Comparison of ENCODE assay signal across 13 mouse cellular contexts in genomic region chr16:57369846-57370496, GRCm38 (mm10). TPM values are rescaled to one million over a fixed set of nuclear protein-coding genes. Genes with fewer than 3 reads are reported as not detected.
DNase-seq lines count a peak whose midpoint lies in the region; ATAC-seq and TF ChIP-seq lines count a peak whose summit lies in the region.
"Had no signal": no experiment of that assay in that cellular context is flagged by ENCODE, and none has a peak within 500 bp of the region (broad histone marks: within the 10 kb centered on the region; RNA-seq: fewer than 3 reads in every experiment).

No protein-coding gene starts in this region.

- H3K4me3 ChIP-seq in intestine, embryonic 16.5 days (ENCODE audit: low read length) = no peak overlapping the region
- no peak overlapping the region for H3K4me3 ChIP-seq in intestine, postnatal 0 days (ENCODE audit: low read depth, low read length)
- H3K4me3 ChIP-seq in kidney, embryonic 14.5 days (ENCODE audit: low read length) = no peak overlapping the region
- H3K4me3 ChIP-seq: limb, embryonic 15.5 days; neural tube, embryonic 12.5 days had no signal

- peak; percentile 11; the same call in 1 of the 2 replicates for ATAC-seq in intestine, embryonic 16.5 days
- ATAC-seq in intestine, postnatal 0 days = no peak
- ATAC-seq in kidney, embryonic 14.5 days (ENCODE audit: low FRiP score, low TSS enrichment) = peak; percentile 32; the same call in 1 of the 2 replicates
- ATAC-seq: activated CD4-positive, CD25-positive, alpha-beta regulatory T cell, adult 4 months had no signal

- peak; percentile 78 for DNase-seq in gastrocnemius, adult 18-20 months (ENCODE audit: low spot score)
- DNase-seq in gastrocnemius, postnatal 4 days (ENCODE audit: low spot score in 2 of 2) = no peak
- no peak for DNase-seq in spleen, adult 18-20 months
- DNase-seq in lung, postnatal 10 days = no peak
- no peak for DNase-seq in neural tube, embryonic 10.5 days (ENCODE audit: extremely low spot score, low spot score)
- DNase-seq: midbrain, embryonic 14.5 days; thymus, postnatal 25 days had no signal

- H3K27me3 ChIP-seq in intestine, embryonic 16.5 days (replicated peaks; ENCODE audit: control insufficient read depth, insufficient read depth, low read length) = no peaks in the 10 kb centered on the region
- no peaks in the 10 kb centered on the region for H3K27me3 ChIP-seq in intestine, postnatal 0 days (replicated peaks; ENCODE audit: control insufficient read depth, insufficient read depth, low read length)
- H3K27me3 ChIP-seq in kidney, embryonic 14.5 days (ENCODE audit: control insufficient read depth, insufficient read depth, low read length) = no peaks in the 10 kb centered on the region
- H3K27me3 ChIP-seq: limb, embryonic 15.5 days; neural tube, embryonic 12.5 days had no signal

- H3K9ac ChIP-seq in intestine, embryonic 16.5 days (ENCODE audit: low read depth, low read length) = no peak overlapping the region
- no peak overlapping the region for H3K9ac ChIP-seq in intestine, postnatal 0 days (ENCODE audit: low read depth, low read length)
- H3K9ac ChIP-seq in kidney, embryonic 14.5 days (ENCODE audit: low read depth, low read length) = no peak overlapping the region
- H3K9ac ChIP-seq: limb, embryonic 15.5 days; neural tube, embryonic 12.5 days had no signal

- H3K9me3 ChIP-seq in intestine, embryonic 16.5 days (ENCODE audit: control insufficient read depth, low read length) = no peaks in the 10 kb centered on the region
- no peaks in the 10 kb centered on the region for H3K9me3 ChIP-seq in intestine, postnatal 0 days (ENCODE audit: control insufficient read depth)
- H3K9me3 ChIP-seq in kidney, embryonic 14.5 days (ENCODE audit: control insufficient read depth, low read length) = no peaks in the 10 kb centered on the region
- H3K9me3 ChIP-seq: limb, embryonic 15.5 days; neural tube, embryonic 12.5 days had no signal

- H3K36me3 ChIP-seq in intestine, embryonic 16.5 days (ENCODE audit: control insufficient read depth, insufficient read depth, low read length) = no peaks in the 10 kb centered on the region
- H3K36me3 ChIP-seq in intestine, postnatal 0 days (ENCODE audit: control insufficient read depth, insufficient read depth) = no peaks in the 10 kb centered on the region
- no peaks in the 10 kb centered on the region for H3K36me3 ChIP-seq in kidney, embryonic 14.5 days (ENCODE audit: control insufficient read depth, insufficient read depth, low read length)
- H3K36me3 ChIP-seq: limb, embryonic 15.5 days; neural tube, embryonic 12.5 days had no signal

- 0 out of 2 replicates have a peak, but pooled peaks cover 4% of the 10 kb centered on the region for H3K4me1 ChIP-seq in intestine, embryonic 16.5 days (ENCODE audit: control insufficient read depth, insufficient read depth, low read length)
- H3K4me1 ChIP-seq in intestine, postnatal 0 days (replicated peaks; ENCODE audit: control insufficient read depth, insufficient read depth, low read length) = no peaks in the 10 kb centered on the region
- H3K4me1 ChIP-seq in kidney, embryonic 14.5 days (ENCODE audit: control insufficient read depth, insufficient read depth, low read length) = peaks cover 23% of the 10 kb centered on the region
- H3K4me1 ChIP-seq: neural tube, embryonic 12.5 days had no signal

- no peak overlapping the region for H3K4me2 ChIP-seq in intestine, embryonic 16.5 days (ENCODE audit: low read depth, low read length)
- H3K4me2 ChIP-seq in intestine, postnatal 0 days (replicated peaks; ENCODE audit: low read depth) = no peak overlapping the region
- no peak overlapping the region for H3K4me2 ChIP-seq in kidney, embryonic 14.5 days (replicated peaks; ENCODE audit: low read depth, low read length)
- H3K4me2 ChIP-seq: limb, embryonic 15.5 days; neural tube, embryonic 12.5 days had no signal

- TF ChIP-seq CTCF in intestine, postnatal 0 days (IDR thresholded peaks at IDR 0.05; ENCODE audit: low read depth) = no peak

- WGBS in intestine, embryonic 16.5 days = 72% methylated on average over 8 of the region's 8 CpGs
- WGBS in intestine, postnatal 0 days = 77% methylated on average over 8 of the region's 8 CpGs
- 60% methylated on average over 8 of the region's 8 CpGs for WGBS in kidney, embryonic 14.5 days

- no peak overlapping the region for H3K27ac ChIP-seq in intestine, embryonic 16.5 days (ENCODE audit: low read length)
- H3K27ac ChIP-seq in intestine, postnatal 0 days (ENCODE audit: low read depth, low read length) = no peak overlapping the region
- no peak overlapping the region for H3K27ac ChIP-seq in kidney, embryonic 14.5 days (ENCODE audit: low read depth, low read length)
- H3K27ac ChIP-seq: limb, embryonic 15.5 days; neural tube, embryonic 12.5 days had no signal

RNA-seq across cellular contexts. Expression of gene Filip1l, which starts 17.1 kb away (rescaled TPM):
- total RNA-seq in gastrocnemius, adult 18-20 months (2021) = 10 to 100 TPM; 44.0 to 60.2 TPM
- total RNA-seq in gastrocnemius, postnatal 4 days (2021) = 10 to 100 TPM; 55.5 to 76.5 TPM
- polyA plus RNA-seq in intestine, embryonic 16.5 days (2015; fragmentation: Nextera tagmentation; extraction: Ambion mirVana) = 30.4 and 31.9 TPM in 2 replicates
- 32.1 and 35.4 TPM in 2 replicates for polyA plus RNA-seq in intestine, postnatal 0 days (2015; fragmentation: Nextera tagmentation; extraction: Ambion mirVana)
- polyA plus RNA-seq in kidney, embryonic 14.5 days (2014; fragmentation: Nextera tagmentation; extraction: Ambion mirVana) = 16.3 and 21.1 TPM in 2 replicates
